Mouse (Mus musculus) megakaryocyte, embryonic 14.5 days (primary cell): ENCODE results near the gene Gpc5.

ENCODE experiments used
- FLI1 ChIP-seq: IDR thresholded peaks from 2 replicates; pipeline ENCODE4 v1.6.1; 2012; ENCODE audit warnings: low read length, inconsistent platforms, mixed read lengths
- GATA1 ChIP-seq: IDR thresholded peaks from 3 replicates; pipeline ENCODE4 v1.6.1; 2012; ENCODE audit warnings: mixed read lengths, low read length, inconsistent platforms, borderline replicate concordance

- TF ChIP-seq GATA1 (no peak), FLI1 (no peak)
Measured at GRCm38 (mm10) chr14:115106326-115106725, 14.3 kb downstream of the Gpc5 start.
